In genomic region chr6:28667586-28667985, GRCm38 (mm10) we compare ENCODE assay signal across 11 mouse cellular contexts.
DNase-seq lines count a peak whose midpoint lies in the region.
"Had no signal": no experiment of that assay in that cellular context is flagged by ENCODE, and none has a peak within 500 bp of the region (broad histone marks: within the 10 kb centered on the region; RNA-seq: fewer than 3 reads in every experiment).

No protein-coding gene starts in this region.

- peak; percentile 20 for DNase-seq in cerebellum, adult 11-12 months
- no peak for DNase-seq in cerebellum, postnatal 4 days (ENCODE audit: low spot score in 2 of 2)
- DNase-seq in cerebellum, adult 9-11 months = peak; percentile 39
- DNase-seq in cerebellum, postnatal 36 days = no peak
- DNase-seq in frontal cortex, postnatal 36 days (ENCODE audit: low spot score in 2 of 2) = no peak
- DNase-seq: adrenal gland, adult 2 months; adrenal gland, postnatal 10 days; adrenal gland, postnatal 25 days; cerebellum, adult 8-10 months; forebrain, postnatal 0 days; gastrocnemius, adult 2 months had no signal

Comparison
In these comparisons a context has a peak if more than half of its experiments do, and no peak if none do; other contexts are left out.
1. DNase-seq: peak in cerebellum, adult 11-12 months (single experiment) and cerebellum, adult 9-11 months (single experiment); none in cerebellum, postnatal 4 days (0 of 2), cerebellum, postnatal 36 days (0 of 2) and frontal cortex, postnatal 36 days (0 of 2).